Mouse (Mus musculus) embryonic facial prominence, embryonic 15.5 days (tissue): ENCODE results near the gene 2610021A01Rik. TPM values are rescaled to one million over a fixed set of nuclear protein-coding genes. Genes with fewer than 3 reads are reported as not detected.
"Not testable (repeated sequence)": the region's sequence is repeated elsewhere in the genome, so short reads cannot be mapped to it uniquely, and the experiment has no call there.

Source experiments
- ATAC-seq: fragments of 200-750 bp; cut with Nextera tagmentation; 2 replicates; pipeline ENCODE4 v1.8.0; 2017; ENCODE audit warnings: low read depth, moderate TSS enrichment; ENCODE audit not compliant: insufficient number of reproducible peaks, low FRiP score, low TSS enrichment
- H3K27ac ChIP-seq: fragments of 300-500 bp; sonication (generic); replicated peaks from 2 replicates; pipeline ENCODE4 v1.5.1; 2015; ENCODE audit warnings: mild to moderate bottlenecking, inconsistent platforms
- H3K27me3 ChIP-seq: fragments of 300-500 bp; sonication (generic); 2 replicates; pipeline ENCODE4 v1.6.1; 2015; ENCODE audit warnings: inconsistent platforms
- H3K36me3 ChIP-seq: fragments of 300-500 bp; sonication (generic); 2 replicates; pipeline ENCODE4 v1.6.1; 2015; ENCODE audit warnings: mild to moderate bottlenecking, inconsistent platforms
- H3K4me1 ChIP-seq: fragments of 300-500 bp; sonication (generic); 2 replicates; pipeline ENCODE4 v1.6.1; 2015; ENCODE audit warnings: inconsistent platforms
- H3K4me2 ChIP-seq: fragments of 300-500 bp; sonication (generic); replicated peaks from 2 replicates; pipeline ENCODE4 v1.6.1; 2015; ENCODE audit warnings: mild to moderate bottlenecking, inconsistent platforms
- H3K4me3 ChIP-seq: fragments of 300-500 bp; sonication (generic); replicated peaks from 2 replicates; pipeline ENCODE4 v1.5.1; 2015; ENCODE audit warnings: mild to moderate bottlenecking, inconsistent platforms
- H3K9ac ChIP-seq: fragments of 300-500 bp; sonication (generic); 2 replicates; pipeline ENCODE4 v1.6.1; 2015; ENCODE audit warnings: inconsistent platforms
- H3K9me3 ChIP-seq: fragments of 300-500 bp; sonication (generic); replicated peaks from 2 replicates; pipeline ENCODE4 v1.6.1; 2016; ENCODE audit warnings: inconsistent platforms
- whole genome bisulfite sequencing: fragments of 180-500 bp; shearing (Covaris S2); methylation state at CpG from one replicate; pipeline ENCODE4 v1.1.7; 2015; 5-methylcytosine and 5-hydroxymethylcytosine counted together
- polyA plus RNA-seq: library from polyadenylated mRNA; unstranded; fragments of >200 nt; fragmentation: Nextera tagmentation; extraction: Ambion mirVana; gene quantifications from 2 replicates; pipeline ENCODE4 v1.2.1, GENCODE M21; 2015

2610021A01Rik gene
- 10.2 and 11.2 TPM in 2 replicates for polyA plus RNA-seq

- peaks cover 5% of the 10 kb centered on the region; the same call in 1 of the 2 replicates for H3K4me1 ChIP-seq
- ATAC-seq, result peak; percentile 94
- H3K9ac ChIP-seq, result peak within 1 kb of the TSS; percentile 50
- no peaks in the 10 kb centered on the region for H3K27me3 ChIP-seq
- peak within 1 kb of the TSS; percentile 67 for H3K4me2 ChIP-seq
- under 1% methylated on average over 41 of the region's 41 CpGs for WGBS
- no peaks in the 10 kb centered on the region for H3K36me3 ChIP-seq
- peak within 1 kb of the TSS; percentile 66 for H3K4me3 ChIP-seq
- H3K27ac ChIP-seq, result peak within 1 kb of the TSS; percentile 58; the same call in 1 of the 2 replicates
- H3K9me3 ChIP-seq, result no peaks in the 10 kb centered on the region
Observed at GRCm38 (mm10) chr7:41599034-41599813, at the start of gene 2610021A01Rik. Gene 2610021A01Rik (plus strand): TSS chr7:41599230.

- no peaks in the 10 kb centered on the region for H3K36me3 ChIP-seq
- H3K4me3 ChIP-seq, result no peak overlapping the region
- no peaks in the 10 kb centered on the region for H3K27me3 ChIP-seq
- ATAC-seq, result no peak
- 0 out of 2 replicates have a peak, but pooled peaks cover 5% of the 10 kb centered on the region for H3K9me3 ChIP-seq
- no peak overlapping the region for H3K9ac ChIP-seq
- H3K27ac ChIP-seq, result no peak overlapping the region
- no peak overlapping the region for H3K4me2 ChIP-seq
- 69% methylated on average over 8 of the region's 8 CpGs for WGBS
- H3K4me1 ChIP-seq, result no peaks in the 10 kb centered on the region
Observed at GRCm38 (mm10) chr7:41560681-41561080, 38.3 kb upstream of the 2610021A01Rik start.

DNA sequence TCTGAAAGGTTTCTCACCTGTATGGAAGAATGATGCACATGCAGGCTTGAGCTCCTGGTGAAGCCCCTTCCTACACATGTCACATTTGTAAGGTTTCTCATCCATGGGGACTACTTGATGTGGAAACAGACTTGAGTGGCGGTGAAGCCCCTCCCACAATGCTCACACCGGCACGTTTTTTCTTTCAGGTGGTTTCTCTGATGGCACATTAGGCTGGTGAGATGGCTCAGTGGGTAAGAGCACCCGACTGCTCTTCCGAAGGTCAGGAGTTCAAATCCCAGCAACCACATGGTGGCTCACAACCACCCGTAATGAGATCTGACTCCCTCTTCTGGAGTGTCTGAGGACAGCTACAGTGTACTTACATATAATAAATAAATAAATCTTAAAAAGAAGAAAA is 25.5 kb upstream of the 2610021A01Rik start, which contains the start of gene Gm6871:
TSS of gene Gm6871 (minus strand) at position 101 of the 400 bp plus-strand sequence.
- not testable (repeated sequence) for H3K4me3 ChIP-seq, H3K36me3 ChIP-seq, H3K27ac ChIP-seq, H3K9ac ChIP-seq, H3K27me3 ChIP-seq, H3K4me2 ChIP-seq, ATAC-seq, H3K4me1 ChIP-seq, H3K9me3 ChIP-seq
- 86% methylated on average over 6 of the region's 6 CpGs for WGBS

GRCm38 (mm10) chr7:41577956-41578355 is 21.1 kb upstream of the 2610021A01Rik start:
- H3K9ac ChIP-seq, result no peak overlapping the region
- H3K4me1 ChIP-seq, result no peaks in the 10 kb centered on the region
- no peak overlapping the region for H3K27ac ChIP-seq
- no peaks in the 10 kb centered on the region for H3K27me3 ChIP-seq
- no peaks in the 10 kb centered on the region for H3K9me3 ChIP-seq
- no peak for ATAC-seq
- H3K36me3 ChIP-seq, result no peaks in the 10 kb centered on the region
- H3K4me3 ChIP-seq, result no peak overlapping the region
- 92% methylated on average over 2 of the region's 2 CpGs for WGBS
- H3K4me2 ChIP-seq, result no peak overlapping the region

DNA sequence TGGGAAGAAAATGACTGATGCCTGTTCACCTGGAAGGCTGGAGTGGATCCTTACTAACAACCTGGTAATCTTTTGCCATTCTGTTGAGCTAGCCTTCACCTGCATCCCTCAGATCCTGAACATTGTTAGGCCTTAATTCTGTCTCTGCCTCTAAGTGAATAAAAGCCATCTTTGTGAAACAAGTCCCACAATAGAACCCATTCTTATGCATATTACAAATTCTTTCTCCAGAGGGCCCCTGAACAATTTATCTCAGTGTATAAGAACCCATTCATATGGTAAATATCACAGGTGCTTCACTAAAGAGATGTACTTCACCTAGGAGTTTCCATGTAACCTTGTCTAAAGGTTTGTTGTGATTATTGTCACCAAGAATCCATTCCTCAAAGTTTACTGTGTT is 17.0 kb upstream of the 2610021A01Rik start:
- H3K4me3 ChIP-seq, result no peak overlapping the region
- H3K36me3 ChIP-seq, result no peaks in the 10 kb centered on the region
- H3K4me2 ChIP-seq, result no peak overlapping the region
- no peaks in the 10 kb centered on the region for H3K27me3 ChIP-seq
- H3K27ac ChIP-seq, result no peak overlapping the region
- no peak overlapping the region for H3K9ac ChIP-seq
- H3K9me3 ChIP-seq, result no peaks in the 10 kb centered on the region; the same call in 1 of the 2 replicates
- no peaks in the 10 kb centered on the region for H3K4me1 ChIP-seq
- no peak for ATAC-seq

DNA sequence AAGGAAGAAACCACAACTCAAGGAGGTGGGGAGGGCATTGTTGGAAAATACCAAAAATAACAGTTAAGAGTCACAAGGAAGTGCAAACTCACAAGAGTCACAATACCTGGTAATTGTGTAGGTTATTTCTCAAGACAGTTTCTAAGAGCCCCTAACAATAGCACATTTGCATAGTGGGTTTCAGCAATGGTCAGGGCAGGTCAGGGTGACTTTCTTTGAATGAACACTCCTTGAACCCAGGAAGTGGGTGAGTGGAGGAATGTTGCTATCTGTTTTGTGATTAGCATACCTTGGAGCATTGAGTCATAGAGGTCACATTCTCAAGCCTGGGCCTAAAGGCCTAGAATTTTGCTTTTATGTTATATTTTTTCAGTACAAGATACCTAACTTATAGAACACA is 11.2 kb upstream of the 2610021A01Rik start:
- H3K9me3 ChIP-seq, ATAC-seq, H3K4me2 ChIP-seq, H3K9ac ChIP-seq, H3K36me3 ChIP-seq, H3K4me3 ChIP-seq, H3K27ac ChIP-seq, H3K4me1 ChIP-seq, H3K27me3 ChIP-seq: not testable (repeated sequence)

DNA sequence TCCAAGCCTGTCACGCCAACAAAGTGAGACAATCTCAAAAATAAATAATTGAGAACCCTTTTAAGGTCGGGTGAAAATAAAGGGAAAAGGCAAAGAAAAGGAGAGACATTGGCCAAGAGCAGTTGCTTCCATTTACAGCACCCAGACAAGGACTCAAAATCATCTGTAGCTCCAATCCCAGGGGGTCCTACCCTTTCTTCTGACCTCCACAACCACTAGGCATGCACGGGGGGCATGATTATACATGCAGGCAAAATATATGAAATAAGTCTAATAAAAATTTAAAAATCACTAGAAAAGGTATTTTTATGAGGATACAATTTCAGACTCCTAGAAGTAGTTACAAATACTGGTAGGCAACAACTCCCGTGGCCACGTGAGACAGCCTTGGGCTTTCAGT is 415 bp upstream of the 2610021A01Rik start:
- peaks cover 5% of the 10 kb centered on the region; the same call in 1 of the 2 replicates for H3K4me1 ChIP-seq
- no peaks in the 10 kb centered on the region for H3K36me3 ChIP-seq
- 0 out of 2 replicates have a peak overlapping the region, but pooled peaks have one; percentile 22 for H3K27ac ChIP-seq
- 52% methylated on average over 5 of the region's 5 CpGs for WGBS
- peak overlapping the region; percentile 33; the same call in 1 of the 2 replicates for H3K9ac ChIP-seq
- no peaks in the 10 kb centered on the region for H3K27me3 ChIP-seq
- peak; percentile 21; the same call in 1 of the 2 replicates for ATAC-seq
- H3K4me3 ChIP-seq, result peak overlapping the region; percentile 66
- no peaks in the 10 kb centered on the region for H3K9me3 ChIP-seq
- H3K4me2 ChIP-seq, result peak overlapping the region; percentile 67

DNA sequence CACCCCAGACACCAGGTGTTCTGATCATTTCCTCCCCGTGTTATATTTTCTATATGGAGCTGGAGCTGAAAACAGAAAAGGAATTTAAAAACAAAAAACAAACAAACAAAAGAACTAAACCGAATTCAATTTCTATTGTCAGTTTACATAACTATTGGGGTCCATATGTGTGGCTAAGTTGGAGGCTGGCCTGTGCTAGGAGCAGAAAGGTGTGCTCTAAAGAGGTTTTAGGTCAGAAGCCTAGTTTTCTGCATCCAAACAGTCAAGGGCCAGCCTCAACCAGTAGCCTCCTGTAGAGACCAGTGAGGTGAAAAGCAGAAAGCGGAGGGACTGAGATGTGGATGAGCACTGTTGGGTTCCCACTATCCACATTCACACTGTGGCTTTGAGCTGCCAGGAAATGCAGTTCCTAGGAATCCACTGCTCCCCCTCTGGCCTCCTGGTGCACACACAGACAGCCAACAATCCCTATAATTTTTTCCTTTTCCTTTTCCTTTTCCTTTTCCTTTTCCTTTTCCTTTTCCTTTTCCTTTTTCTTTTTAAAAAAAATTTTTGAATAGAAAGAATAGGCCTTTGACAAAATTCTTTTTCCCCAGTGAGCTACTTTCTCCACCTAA is 1.0 kb downstream of the 2610021A01Rik start:
- Histone ChIP-seq H3K9me3 (no peaks in the 10 kb centered on the region), H3K4me2 (peak overlapping the region; percentile 67), H3K4me1 (peaks cover 5% of the 10 kb centered on the region; the same call in 1 of the 2 replicates), H3K36me3 (no peaks in the 10 kb centered on the region), H3K9ac (peak overlapping the region; percentile 50; the same call in 1 of the 2 replicates), H3K27me3 (no peaks in the 10 kb centered on the region), H3K27ac (0 out of 2 replicates have a peak overlapping the region, but pooled peaks have one; percentile 58), H3K4me3 (peak overlapping the region; percentile 66)
- no peak for ATAC-seq
- 22% methylated on average over 3 of the region's 3 CpGs for WGBS

DNA sequence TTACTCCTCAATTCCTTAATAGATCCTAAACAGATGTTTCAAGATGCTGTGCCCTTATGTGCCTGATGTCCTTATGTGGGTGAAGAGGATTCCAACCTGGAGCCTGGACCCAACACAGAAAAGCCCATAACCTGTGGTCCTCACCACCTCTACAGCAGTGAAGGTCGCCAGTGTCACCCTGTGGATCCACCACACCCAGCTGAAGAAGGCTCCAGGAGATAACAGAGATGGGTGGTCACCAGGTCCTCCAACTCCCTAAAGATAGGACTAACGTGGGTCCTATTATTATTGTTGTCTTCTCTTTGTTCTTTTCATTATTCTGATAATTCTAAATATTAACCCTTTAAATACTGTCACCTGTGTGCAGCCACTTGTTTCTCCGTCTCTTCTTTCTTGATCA is 12.6 kb downstream of the 2610021A01Rik start:
- Histone ChIP-seq H3K36me3 (peaks cover 37% of the 10 kb centered on the region), H3K4me3 (no peak overlapping the region), H3K27ac (no peak overlapping the region), H3K4me2 (no peak overlapping the region), H3K9ac (no peak overlapping the region), H3K4me1 (no peaks in the 10 kb centered on the region), H3K27me3 (no peaks in the 10 kb centered on the region), H3K9me3 (no peaks in the 10 kb centered on the region)
- WGBS, result 85% methylated on average over 3 of the region's 3 CpGs
- ATAC-seq, result no peak

DNA sequence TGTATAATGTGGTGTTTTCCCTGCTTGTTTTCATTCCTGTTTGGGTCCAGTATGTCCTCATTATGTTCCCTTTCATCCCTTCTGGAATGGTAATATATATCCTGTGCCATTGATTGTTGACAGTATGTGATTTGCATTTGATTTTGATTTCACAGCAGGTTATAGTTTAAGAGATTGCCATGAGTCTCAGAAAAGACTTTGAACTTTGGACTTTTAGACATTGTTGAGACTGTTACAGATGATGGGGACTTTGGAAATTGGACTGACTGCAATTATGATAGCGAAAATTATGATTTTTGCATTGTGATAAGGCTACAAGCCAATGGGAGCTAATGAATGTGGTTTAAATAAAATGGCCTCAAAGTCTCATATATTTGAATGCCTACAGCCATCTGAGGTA is 17.2 kb downstream of the 2610021A01Rik start:
- H3K9ac ChIP-seq, H3K4me1 ChIP-seq, ATAC-seq, H3K27ac ChIP-seq, H3K9me3 ChIP-seq, H3K4me3 ChIP-seq, H3K4me2 ChIP-seq, H3K27me3 ChIP-seq: not testable (repeated sequence)
- H3K36me3 ChIP-seq, result peaks cover 46% of the 10 kb centered on the region
- 96% methylated on average over 1 of the region's 1 CpGs for WGBS

GRCm38 (mm10) chr7:41632409-41633220 is 33.6 kb downstream of the 2610021A01Rik start, which contains the start of gene Zfp788:
Gene Zfp788 (plus strand): TSS chr7:41633203.
- Histone ChIP-seq H3K4me1 (0 out of 2 replicates have a peak, but pooled peaks cover 4% of the 10 kb centered on the region), H3K27me3 (no peaks in the 10 kb centered on the region), H3K27ac (peak within 1 kb of the TSS; percentile 98), H3K36me3 (peaks cover 40% of the 10 kb centered on the region), H3K9me3 (peaks cover 6% of the 10 kb centered on the region; the same call in 1 of the 2 replicates), H3K9ac (peak within 1 kb of the TSS; percentile 50), H3K4me3 (peak within 1 kb of the TSS; percentile 61), H3K4me2 (peak within 1 kb of the TSS; percentile 73)
- WGBS, result under 1% methylated on average over 27 of the region's 27 CpGs
- peak; percentile 97 for ATAC-seq
